Mouse (Mus musculus): Measurements from ENCODE around the gene Gm6096. TPM values are rescaled to one million over a fixed set of nuclear protein-coding genes. Genes with fewer than 3 reads are reported as not detected.
A peak's percentile ranks its signal among the peaks of the same experiment; 100 is the strongest.
"Not testable (repeated sequence)": the region's sequence is repeated elsewhere in the genome, so short reads cannot be mapped to it uniquely, and the experiment has no call there.

Gene Gm6096
- not detected in 2 replicates for polyA plus RNA-seq (2012; ENCODE audit: insufficient read depth, low replicate concordance)

DNA sequence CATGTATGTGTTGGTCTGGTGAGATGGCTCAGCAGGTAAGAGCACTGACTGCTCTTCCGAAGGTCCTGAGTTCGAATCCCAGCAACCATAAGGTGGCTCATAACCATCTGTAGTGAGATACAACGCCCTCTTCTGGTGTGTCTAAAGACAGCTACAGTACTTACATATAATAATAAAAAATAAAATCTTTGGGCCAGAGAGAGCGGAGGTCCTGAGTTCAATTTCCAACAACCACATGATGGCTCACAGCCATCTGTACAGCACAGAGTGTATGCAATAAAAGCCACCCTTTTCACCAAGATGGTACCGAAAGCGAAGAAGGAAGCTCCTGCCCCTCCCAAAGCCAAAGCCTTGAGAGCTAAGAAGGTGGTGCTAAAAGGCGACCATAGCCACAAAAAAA is at the start of gene Gm6096:
Gene Gm6096 (plus strand): TSS at position 301 of the 400 bp plus-strand sequence.
- no peak within 1 kb of the TSS for H3K4me3 ChIP-seq (replicated peaks)
- no peak for TF ChIP-seq FLI1 (IDR thresholded peaks at IDR 0.05; ENCODE audit: low read length)
- TF ChIP-seq GATA1 (IDR thresholded peaks at IDR 0.05; ENCODE audit: borderline replicate concordance, low read length) = no peak

DNA sequence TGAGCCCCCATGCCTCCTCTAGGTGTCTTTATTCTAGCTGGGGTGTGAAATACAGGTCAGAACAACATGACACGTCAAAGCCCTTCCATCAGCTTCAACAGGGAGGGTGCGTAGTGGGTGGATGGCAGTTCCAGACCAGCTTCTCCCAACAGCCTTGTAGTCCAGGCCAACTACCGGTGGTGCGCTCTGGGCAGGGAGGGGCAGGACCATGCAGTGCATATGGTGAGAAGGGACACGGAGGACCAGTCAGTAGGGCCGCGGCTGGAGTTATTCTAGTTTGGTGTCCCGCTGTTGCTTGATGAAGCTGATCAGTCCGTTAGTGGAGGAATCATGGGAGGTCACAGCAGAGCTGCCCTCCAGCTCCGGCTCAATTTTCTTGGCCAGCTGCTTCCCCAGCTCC is 48.7 kb upstream of the Gm6096 start:
- not testable (repeated sequence) for H3K9me3 ChIP-seq; H3K4me3 ChIP-seq (replicated peaks); H3K4me1 ChIP-seq; H3K27me3 ChIP-seq (replicated peaks)
- H3K36me3 ChIP-seq (replicated peaks; ENCODE audit: low read length) = peaks cover 67% of the 10 kb centered on the region

More for the DNA sequence above, at the start of gene Gm6096:
- peaks cover 85% of the 10 kb centered on the region for H3K36me3 ChIP-seq (replicated peaks; ENCODE audit: low read length)
- H3K4me1 ChIP-seq = peaks cover 19% of the 10 kb centered on the region
- no peaks in the 10 kb centered on the region for H3K9me3 ChIP-seq
- H3K27me3 ChIP-seq (replicated peaks) = no peaks in the 10 kb centered on the region

DNA sequence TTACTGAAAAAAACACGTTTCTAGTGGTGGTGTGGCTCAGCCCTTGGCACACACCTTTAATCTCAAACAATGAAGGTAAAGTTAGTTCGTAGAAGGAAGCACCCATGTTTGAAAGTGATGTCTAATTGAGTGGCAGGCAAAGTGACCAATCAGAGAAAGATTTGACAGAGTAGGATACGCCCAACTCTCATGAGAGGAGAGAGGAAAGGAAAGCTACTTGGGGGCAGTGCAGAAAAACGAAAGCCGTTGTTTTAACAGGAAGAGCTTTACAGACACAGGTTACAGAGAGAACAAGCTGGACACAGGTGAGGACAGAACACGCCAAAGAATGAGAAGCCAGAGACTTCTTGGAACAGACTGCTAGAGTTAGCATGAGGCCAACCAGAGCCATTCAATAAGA is 44.5 kb upstream of the Gm6096 start:
- no peaks in the 10 kb centered on the region for H3K9me3 ChIP-seq
- TF ChIP-seq FLI1 (IDR thresholded peaks at IDR 0.05; ENCODE audit: low read length) = no peak
- TF ChIP-seq GATA1 (IDR thresholded peaks at IDR 0.05; ENCODE audit: borderline replicate concordance, low read length) = no peak
- peaks cover 98% of the 10 kb centered on the region for H3K36me3 ChIP-seq (replicated peaks; ENCODE audit: low read length)
- no peak overlapping the region for H3K4me3 ChIP-seq (replicated peaks)
- H3K27me3 ChIP-seq (replicated peaks) = no peaks in the 10 kb centered on the region
- peaks cover 2% of the 10 kb centered on the region; the same call in 1 of the 2 replicates for H3K4me1 ChIP-seq

DNA sequence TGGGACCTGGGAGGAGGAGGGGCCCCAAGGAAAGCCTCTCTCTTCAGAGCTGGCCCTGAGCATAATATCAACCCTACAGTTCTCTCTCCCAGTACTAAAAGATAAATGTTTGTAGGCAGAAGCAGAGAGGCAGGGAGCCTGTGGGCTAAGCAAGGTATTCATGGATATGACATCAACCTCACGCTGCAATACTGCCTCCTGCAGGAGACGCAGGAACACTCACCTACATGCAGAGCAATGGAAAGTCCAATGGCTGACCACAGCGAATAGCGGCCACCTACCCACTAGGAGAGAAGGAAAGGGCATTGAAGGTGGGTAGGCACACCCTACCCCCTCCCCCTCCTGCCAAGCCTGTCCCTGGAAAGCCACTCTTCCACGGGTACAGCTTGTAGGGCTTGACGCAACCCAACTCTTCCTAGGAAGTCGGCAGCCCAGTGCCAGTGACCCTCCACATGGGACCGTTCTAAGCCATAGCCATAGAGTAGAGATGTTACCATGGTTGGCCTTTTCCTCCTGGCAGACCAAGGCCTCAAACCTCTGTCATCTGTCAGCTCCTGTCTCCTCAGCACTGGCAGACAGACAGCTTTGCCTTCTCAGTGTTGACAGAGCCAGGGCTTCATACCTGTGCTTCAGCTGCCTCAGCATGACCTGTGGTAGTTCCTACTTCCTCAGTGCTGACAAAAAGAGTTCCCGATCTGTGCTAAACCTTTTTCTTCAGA is 42.7 kb upstream of the Gm6096 start:
- peaks cover 3% of the 10 kb centered on the region; the same call in 1 of the 2 replicates for H3K4me1 ChIP-seq
- TF ChIP-seq GATA1 (IDR thresholded peaks at IDR 0.05; ENCODE audit: borderline replicate concordance, low read length) (no peak), FLI1 (IDR thresholded peaks at IDR 0.05; ENCODE audit: low read length) (no peak)
- H3K36me3 ChIP-seq (replicated peaks; ENCODE audit: low read length) = peaks cover 100% of the 10 kb centered on the region

DNA sequence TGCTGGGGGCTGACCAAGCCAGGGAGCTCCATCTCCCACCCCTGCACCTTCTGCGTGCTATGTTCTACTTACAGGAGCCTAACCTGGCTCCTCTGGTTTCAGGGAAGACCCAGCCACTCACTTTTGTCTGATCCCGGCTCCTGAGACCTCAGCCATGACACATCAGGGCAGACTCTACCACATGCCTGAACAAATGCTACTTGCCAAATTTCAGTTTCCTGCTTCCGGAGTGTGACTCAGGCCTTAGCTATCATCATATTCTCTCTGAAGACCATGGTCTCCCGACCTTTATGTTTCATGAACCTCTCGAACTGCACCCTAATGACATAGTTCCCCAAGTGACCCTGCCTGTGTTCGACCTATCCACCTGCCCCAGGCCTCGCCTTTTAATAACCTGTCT is 37.6 kb upstream of the Gm6096 start:
- Histone ChIP-seq H3K4me3 (replicated peaks) (no peak overlapping the region), H3K27me3 (replicated peaks) (no peaks in the 10 kb centered on the region), H3K36me3 (replicated peaks; ENCODE audit: low read length) (peaks cover 99% of the 10 kb centered on the region), H3K9me3 (no peaks in the 10 kb centered on the region), H3K4me1 (peaks cover 34% of the 10 kb centered on the region)
- TF ChIP-seq FLI1 (IDR thresholded peaks at IDR 0.05; ENCODE audit: low read length) (no peak), GATA1 (IDR thresholded peaks at IDR 0.05; ENCODE audit: borderline replicate concordance, low read length) (no peak)

More for the DNA sequence above, 42.7 kb upstream of the Gm6096 start:
- Histone ChIP-seq H3K9me3 (no peaks in the 10 kb centered on the region), H3K4me3 (replicated peaks) (no peak overlapping the region), H3K27me3 (replicated peaks) (no peaks in the 10 kb centered on the region)

DNA sequence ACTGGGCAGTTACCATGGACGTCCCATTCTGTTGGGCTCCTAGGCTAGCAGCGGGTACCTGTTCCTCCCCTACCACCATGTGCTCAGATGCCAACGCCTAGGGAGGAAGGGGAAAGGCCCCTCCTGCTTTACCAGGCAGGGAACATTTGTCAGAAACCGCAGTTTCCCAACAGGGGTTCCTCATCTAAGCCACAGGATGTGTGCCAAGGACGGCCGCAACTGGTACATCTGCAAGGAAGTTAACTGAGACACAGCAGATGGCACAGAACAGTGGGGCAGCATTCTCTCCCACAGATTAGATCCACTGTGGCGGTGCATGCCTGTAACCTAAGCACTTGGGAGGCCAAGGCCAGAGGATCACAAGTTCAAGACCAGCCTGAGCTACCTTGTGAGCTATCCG is 36.2 kb upstream of the Gm6096 start:
- Histone ChIP-seq H3K36me3 (replicated peaks; ENCODE audit: low read length) (peaks cover 99% of the 10 kb centered on the region), H3K27me3 (replicated peaks) (no peaks in the 10 kb centered on the region), H3K4me3 (replicated peaks) (no peak overlapping the region), H3K4me1 (peaks cover 38% of the 10 kb centered on the region), H3K9me3 (no peaks in the 10 kb centered on the region)
- no peak for TF ChIP-seq FLI1 (IDR thresholded peaks at IDR 0.05; ENCODE audit: low read length)
- TF ChIP-seq GATA1 (IDR thresholded peaks at IDR 0.05; ENCODE audit: borderline replicate concordance, low read length) = no peak

DNA sequence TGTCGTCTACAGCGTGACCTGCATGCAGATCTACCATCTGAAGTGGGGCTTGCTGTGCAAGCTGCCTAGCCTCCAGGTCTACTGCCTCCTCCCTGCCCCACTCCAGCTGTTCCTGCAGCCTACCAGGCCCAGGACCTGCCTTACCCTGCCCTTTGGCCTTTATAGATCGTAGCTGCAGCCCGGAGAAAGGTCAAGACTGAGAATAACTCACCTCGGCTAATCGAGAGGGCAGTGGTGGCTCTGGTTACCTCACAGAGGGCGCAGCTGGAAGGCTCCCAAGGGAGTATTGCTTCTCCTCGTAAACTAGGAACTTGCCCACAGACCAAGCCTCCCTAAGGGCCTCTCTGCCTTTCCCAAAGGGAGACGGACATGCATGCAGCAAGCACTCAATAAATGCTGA is 35.4 kb upstream of the Gm6096 start:
- Histone ChIP-seq H3K4me1 (peaks cover 38% of the 10 kb centered on the region), H3K27me3 (replicated peaks) (no peaks in the 10 kb centered on the region), H3K36me3 (replicated peaks; ENCODE audit: low read length) (peaks cover 99% of the 10 kb centered on the region), H3K9me3 (no peaks in the 10 kb centered on the region), H3K4me3 (replicated peaks) (no peak overlapping the region)
- TF ChIP-seq GATA1 (IDR thresholded peaks at IDR 0.05; ENCODE audit: borderline replicate concordance, low read length) = no peak

DNA sequence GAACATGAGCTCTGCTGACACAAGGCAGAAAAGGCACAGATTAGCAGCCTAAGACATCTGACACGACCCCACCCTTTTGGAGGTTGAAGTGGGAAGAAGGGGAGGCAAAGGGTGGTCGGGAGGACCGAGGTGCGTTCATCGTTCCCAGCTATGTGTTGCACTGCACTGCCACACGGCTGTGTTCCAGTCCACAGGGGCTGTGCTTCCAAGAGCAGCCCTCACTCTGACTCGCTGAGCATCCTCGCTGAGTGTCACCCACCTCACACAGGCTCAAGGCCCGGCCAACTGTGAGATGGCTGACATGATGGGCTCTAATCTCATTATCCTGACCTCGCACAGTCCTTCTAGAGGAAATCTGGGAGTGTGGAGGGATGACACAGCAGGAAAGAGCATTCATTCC is 34.4 kb upstream of the Gm6096 start:
- H3K36me3 ChIP-seq (replicated peaks; ENCODE audit: low read length) = peaks cover 99% of the 10 kb centered on the region
- H3K4me1 ChIP-seq = peaks cover 45% of the 10 kb centered on the region

DNA sequence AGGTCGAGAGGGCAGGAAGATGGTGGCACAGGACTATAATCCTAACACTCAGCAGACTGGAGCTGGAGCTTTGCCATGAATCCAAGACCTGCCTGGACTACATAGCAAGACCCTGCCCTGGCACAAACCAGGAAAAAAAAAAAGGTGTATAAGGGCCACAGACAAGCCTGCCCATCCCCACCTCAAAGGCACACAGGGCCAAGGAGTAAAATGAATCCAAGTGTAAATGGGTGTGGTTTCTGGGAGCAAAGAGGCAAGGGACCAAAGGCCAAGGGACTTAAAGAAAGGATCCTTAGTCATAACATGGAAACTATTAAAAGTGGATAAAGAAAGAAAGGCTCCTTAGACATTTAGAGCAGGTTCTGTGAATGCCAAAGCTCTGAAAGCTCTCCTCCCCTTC is 32.3 kb upstream of the Gm6096 start:
- Histone ChIP-seq H3K36me3 (replicated peaks; ENCODE audit: low read length) (peaks cover 99% of the 10 kb centered on the region), H3K4me1 (peaks cover 52% of the 10 kb centered on the region), H3K27me3 (replicated peaks) (no peaks in the 10 kb centered on the region), H3K4me3 (replicated peaks) (no peak overlapping the region), H3K9me3 (no peaks in the 10 kb centered on the region)
- TF ChIP-seq GATA1 (IDR thresholded peaks at IDR 0.05; ENCODE audit: borderline replicate concordance, low read length) = no peak
- TF ChIP-seq FLI1 (IDR thresholded peaks at IDR 0.05; ENCODE audit: low read length) = no peak

More for the DNA sequence above, 34.4 kb upstream of the Gm6096 start:
- Histone ChIP-seq H3K4me3 (replicated peaks) (peak overlapping the region; percentile 42), H3K27me3 (replicated peaks) (no peaks in the 10 kb centered on the region), H3K9me3 (no peaks in the 10 kb centered on the region)
- no peak for TF ChIP-seq GATA1 (IDR thresholded peaks at IDR 0.05; ENCODE audit: borderline replicate concordance, low read length)
- TF ChIP-seq FLI1 (IDR thresholded peaks at IDR 0.05; ENCODE audit: low read length) = no peak

DNA sequence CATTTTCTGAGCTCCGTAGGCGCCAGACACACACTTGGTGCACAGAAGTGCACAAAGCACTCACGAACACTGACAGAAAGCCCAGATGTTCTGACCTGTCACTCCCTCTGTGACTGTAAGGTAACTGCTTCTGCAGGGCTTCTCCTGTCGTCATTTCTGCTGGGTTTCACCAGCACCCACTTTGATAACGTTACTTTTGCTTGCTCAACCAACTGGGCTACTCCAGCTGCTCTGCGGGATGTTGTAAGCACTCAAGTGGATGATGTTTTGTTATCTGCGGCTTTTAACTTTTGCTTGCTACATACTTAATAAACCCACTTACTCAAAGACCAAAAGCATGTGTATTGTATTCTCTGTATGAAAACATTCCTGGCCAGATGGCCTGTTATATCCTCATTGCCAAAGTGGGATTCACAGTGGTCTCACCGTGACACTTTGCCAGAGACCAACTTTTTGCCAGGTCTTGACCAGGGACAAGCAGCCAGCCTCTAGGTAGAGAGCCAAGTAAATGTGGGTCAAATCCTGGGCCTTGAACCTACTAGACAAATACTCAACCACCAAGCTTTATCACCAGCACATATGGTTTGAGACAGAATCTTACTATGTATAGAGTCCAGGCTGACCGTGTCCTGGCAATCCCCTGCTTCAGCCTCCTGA is 29.1 kb upstream of the Gm6096 start:
- H3K4me3 ChIP-seq (replicated peaks) = no peak overlapping the region
- TF ChIP-seq GATA1 (IDR thresholded peaks at IDR 0.05; ENCODE audit: borderline replicate concordance, low read length) = no peak
- TF ChIP-seq FLI1 (IDR thresholded peaks at IDR 0.05; ENCODE audit: low read length) = no peak
- peaks cover 99% of the 10 kb centered on the region for H3K36me3 ChIP-seq (replicated peaks; ENCODE audit: low read length)
- H3K9me3 ChIP-seq = no peaks in the 10 kb centered on the region
- H3K4me1 ChIP-seq = peaks cover 46% of the 10 kb centered on the region
- no peaks in the 10 kb centered on the region for H3K27me3 ChIP-seq (replicated peaks)
